Mouse (Mus musculus): Measurements from ENCODE around the gene Zranb2.

Gene Zranb2

GRCm38 (mm10) chr3:157533964-157534785 lies at the start of gene Zranb2:
Zranb2 (plus strand) TSS chr3:157534160.
- peak; percentile 75 for DNase-seq (ENCODE audit: low read depth)

GRCm38 (mm10) chr3:157492043-157492442 lies 41.9 kb upstream of the Zranb2 start:
- no peak for DNase-seq (ENCODE audit: low read depth)

GRCm38 (mm10) chr3:157502216-157502615 lies 31.7 kb upstream of the Zranb2 start:
- no peak for DNase-seq (ENCODE audit: low read depth)

DNA sequence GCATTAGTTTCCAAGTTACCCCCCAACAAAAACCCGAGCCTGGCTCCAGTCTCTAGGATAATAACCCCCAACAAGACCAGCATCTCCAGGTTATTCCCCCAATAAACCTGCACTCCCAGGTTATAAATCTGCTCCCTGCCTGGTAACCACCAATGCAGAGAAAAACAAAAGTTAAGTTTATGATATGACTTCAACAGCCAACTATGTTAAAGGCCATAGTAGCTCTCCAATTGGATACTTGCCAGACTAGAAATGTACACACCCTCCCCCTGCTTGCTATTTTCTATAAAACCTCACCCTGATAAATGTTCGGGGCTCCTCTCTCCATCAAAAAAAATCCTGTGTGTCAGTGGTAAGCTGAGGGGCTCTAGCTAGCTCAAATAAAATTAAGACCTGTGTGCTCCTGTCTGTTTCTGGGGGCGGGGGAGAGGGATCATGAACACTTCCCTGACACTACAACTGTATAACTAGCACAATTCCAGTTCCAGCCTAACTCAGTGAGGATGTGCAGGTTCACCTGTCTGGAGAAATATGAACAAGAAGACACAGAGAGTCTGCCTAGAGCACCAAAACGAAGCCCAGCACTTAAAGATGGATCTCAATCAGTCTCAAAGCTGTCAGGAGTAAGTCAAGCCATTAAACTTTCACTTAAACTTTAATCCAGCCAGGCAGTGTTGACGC lies 19.7 kb upstream of the Zranb2 start:
- DNase-seq (ENCODE audit: low read depth) = no peak

DNA sequence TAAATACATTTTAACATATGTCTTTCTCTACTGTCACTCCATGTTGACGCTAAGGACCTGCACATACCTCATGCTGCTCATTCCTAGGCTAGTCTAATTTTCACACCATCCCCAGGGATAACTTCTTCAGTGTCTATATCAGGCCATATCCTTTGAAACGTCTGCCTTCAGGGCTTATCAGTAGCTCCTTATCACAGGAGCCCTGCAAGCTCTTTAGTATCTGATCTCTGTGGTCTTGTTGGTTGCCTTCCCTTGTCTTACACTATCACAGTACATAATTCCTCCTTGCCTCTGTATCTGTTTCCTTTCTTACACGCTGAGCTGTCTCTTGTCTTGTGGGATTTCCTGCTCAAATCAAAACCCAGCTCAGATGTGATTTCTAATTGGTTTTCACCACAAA lies 17.5 kb upstream of the Zranb2 start:
- DNase-seq (ENCODE audit: low read depth) = no peak

GRCm38 (mm10) chr3:157517992-157518391 lies 16.0 kb upstream of the Zranb2 start:
- no peak for DNase-seq (ENCODE audit: low read depth)

GRCm38 (mm10) chr3:157520433-157520832 lies 13.5 kb upstream of the Zranb2 start:
- no peak for DNase-seq (ENCODE audit: low read depth)

GRCm38 (mm10) chr3:157523834-157524233 lies 10.1 kb upstream of the Zranb2 start:
- no peak for DNase-seq (ENCODE audit: low read depth)

DNA sequence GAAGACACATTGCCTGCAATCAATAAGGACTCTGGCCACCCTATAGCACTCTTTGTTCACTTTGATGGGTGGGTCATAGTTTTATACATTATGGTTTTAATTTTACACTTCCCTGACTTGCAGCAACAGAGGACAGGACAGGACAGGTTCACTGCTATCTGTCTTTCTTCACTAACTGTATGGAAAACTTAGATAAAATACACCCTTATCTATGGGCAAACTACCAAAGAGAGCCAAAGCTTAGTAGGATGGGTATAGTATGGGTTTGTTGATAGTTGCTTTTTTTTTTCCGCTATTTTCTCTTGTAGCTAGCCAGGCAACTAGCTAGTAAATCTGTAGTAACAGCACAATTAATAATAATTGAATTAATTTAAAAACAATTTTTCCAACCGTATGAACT lies 2.4 kb upstream of the Zranb2 start:
- no peak for DNase-seq (ENCODE audit: low read depth)

- DNase-seq (ENCODE audit: low read depth) = peak; percentile 14
Observed at GRCm38 (mm10) chr3:157534786-157535415, 941 bp downstream of the Zranb2 start.

- no peak for DNase-seq (ENCODE audit: low read depth)
Observed at GRCm38 (mm10) chr3:157549323-157549722, 15.4 kb downstream of the Zranb2 start.

DNA sequence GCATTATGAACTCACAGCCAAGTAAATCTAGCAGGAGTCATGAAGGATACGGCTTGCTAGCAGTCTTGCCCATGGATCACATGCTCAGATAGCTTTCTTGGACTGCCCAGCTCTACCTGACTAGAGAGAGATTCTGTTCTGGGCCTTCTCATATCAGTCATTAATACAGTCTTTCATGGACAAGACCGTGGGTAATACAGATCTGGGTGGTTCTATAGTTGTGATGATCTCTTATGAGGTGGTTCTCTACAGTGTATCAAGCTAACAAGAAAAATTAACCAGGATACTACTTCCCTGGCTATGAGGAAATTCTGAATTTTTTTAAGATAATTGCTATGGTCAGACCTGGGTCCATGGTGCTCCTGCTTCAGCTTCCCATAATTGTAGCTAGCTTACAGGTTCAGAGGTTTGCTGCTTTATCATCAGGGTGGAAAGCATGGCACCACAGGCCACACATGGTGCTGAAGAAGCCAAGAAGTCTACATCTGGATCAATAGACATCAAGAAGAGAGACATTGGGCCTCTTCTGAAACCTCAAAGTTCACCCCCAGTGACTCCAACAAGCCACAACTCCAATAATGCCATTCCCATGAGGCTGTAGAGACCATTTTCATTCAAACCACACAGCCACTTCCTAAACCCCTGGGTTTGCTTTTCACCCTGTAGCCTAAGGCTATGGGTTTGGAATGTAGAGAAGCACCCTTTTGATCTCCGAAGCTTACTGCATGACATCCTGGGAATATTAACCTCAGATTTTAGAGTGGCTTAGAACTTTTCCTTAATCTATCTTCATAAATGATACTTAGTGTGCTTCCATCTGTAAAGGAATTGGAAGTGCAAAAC lies 16.0 kb downstream of the Zranb2 start:
- no peak for DNase-seq (ENCODE audit: low read depth)

DNA sequence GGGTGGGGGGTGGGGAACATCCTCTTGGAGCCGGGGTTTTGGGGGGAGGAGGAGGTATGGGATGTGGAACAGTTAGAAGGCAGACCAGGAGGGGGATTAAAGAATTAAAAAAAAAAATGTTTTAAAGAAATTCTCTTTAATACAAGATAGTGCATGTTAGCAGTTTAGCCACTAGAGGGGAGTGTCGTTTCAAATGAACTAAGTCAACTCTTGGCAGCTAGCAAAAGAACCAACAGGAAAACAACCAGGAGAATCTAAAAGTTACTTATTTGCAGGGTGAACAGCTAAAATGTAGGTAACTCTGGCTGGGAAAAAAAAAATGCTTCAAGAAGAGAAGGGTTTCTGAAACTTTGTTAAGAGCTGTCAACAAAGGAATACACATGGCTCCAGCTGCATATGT lies 31.2 kb downstream of the Zranb2 start:
- DNase-seq (ENCODE audit: low read depth) = no peak

GRCm38 (mm10) chr3:157566725-157567565 lies 33.0 kb downstream of the Zranb2 start, which contains the start of gene Ptger3:
Ptger3 (plus strand) TSS chr3:157566892.
- DNase-seq (ENCODE audit: low read depth) = no peak

GRCm38 (mm10) chr3:157567566-157568132 lies 33.7 kb downstream of the Zranb2 start:
- DNase-seq (ENCODE audit: low read depth) = no peak

DNA sequence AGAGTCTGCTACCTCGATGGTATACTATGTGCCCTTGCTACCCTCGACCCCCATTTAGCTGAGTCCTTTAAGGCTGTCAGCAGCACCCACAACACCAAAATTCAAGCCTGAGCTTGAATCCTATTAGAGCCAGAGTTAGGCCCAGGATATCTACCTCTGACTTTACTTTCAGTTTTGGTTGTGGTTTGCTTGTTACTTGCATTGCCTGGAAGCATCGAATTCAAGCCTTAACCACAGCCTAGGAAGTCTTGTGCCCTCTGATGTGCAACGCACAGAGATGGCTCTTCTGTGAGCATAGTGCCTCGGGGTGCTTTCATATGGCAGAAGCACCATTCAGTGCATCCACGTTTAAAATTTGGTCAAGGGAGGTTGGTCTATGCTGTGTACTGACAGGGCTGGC lies 38.1 kb downstream of the Zranb2 start:
- DNase-seq (ENCODE audit: low read depth) = no peak

GRCm38 (mm10) chr3:157575441-157576342 lies 41.7 kb downstream of the Zranb2 start:
- no peak for DNase-seq (ENCODE audit: low read depth)

- DNase-seq (ENCODE audit: low read depth) = no peak
Observed at GRCm38 (mm10) chr3:157576343-157576722, 42.4 kb downstream of the Zranb2 start.

GRCm38 (mm10) chr3:157576862-157577261 lies 42.9 kb downstream of the Zranb2 start:
- DNase-seq (ENCODE audit: low read depth) = no peak

Measured in c-Kit-positive CD71-negative TER-119-negative erythroid progenitor cells, embryonic 14.5 days (primary cell).